Mouse (Mus musculus) heart, embryonic 16.5 days (tissue): ENCODE measurements around the gene Sptssb. TPM values are rescaled to one million over a fixed set of nuclear protein-coding genes. Genes with fewer than 3 reads are reported as not detected.

Experiments used
- ATAC-seq: fragments of 200-750 bp; cut with Nextera tagmentation; replicated peaks from 2 replicates; pipeline ENCODE4 v1.8.0; 2017; ENCODE audit warnings: moderate number of reproducible peaks; ENCODE audit not compliant: insufficient read depth, low FRiP score; ENCODE audit errors: extremely low read depth
- H3K27ac ChIP-seq: fragments of 300-500 bp; sonication (generic); 2 replicates; pipeline ENCODE4 v1.5.1; 2014; ENCODE audit warnings: mild to moderate bottlenecking, low read length, control low read depth, moderate library complexity
- H3K27me3 ChIP-seq: fragments of 300-500 bp; sonication (generic); 2 replicates; pipeline ENCODE4 v1.6.1; 2014; ENCODE audit warnings: low read length, mixed read lengths; ENCODE audit not compliant: control insufficient read depth, insufficient read depth
- H3K36me3 ChIP-seq: fragments of 300-500 bp; sonication (generic); 2 replicates; pipeline ENCODE4 v1.6.1; 2014; ENCODE audit not compliant: control insufficient read depth, insufficient read depth
- H3K4me1 ChIP-seq: fragments of 300-500 bp; sonication (generic); 2 replicates; pipeline ENCODE4 v1.6.1; 2014; ENCODE audit warnings: low read length, mixed read lengths; ENCODE audit not compliant: control insufficient read depth, insufficient read depth
- H3K4me2 ChIP-seq: fragments of 300-500 bp; sonication (generic); 2 replicates; pipeline ENCODE4 v1.6.1; 2014; ENCODE audit warnings: low read depth, mild to moderate bottlenecking, control low read depth, low read length
- H3K4me3 ChIP-seq: fragments of 300-500 bp; sonication (generic); 2 replicates; pipeline ENCODE4 v1.5.1; 2014; ENCODE audit warnings: mild to moderate bottlenecking, control low read depth, low read length
- H3K9ac ChIP-seq: fragments of 300-500 bp; sonication (generic); 2 replicates; pipeline ENCODE4 v1.6.1; 2014; ENCODE audit warnings: low read length, control low read depth
- H3K9me3 ChIP-seq: fragments of 300-500 bp; sonication (generic); replicated peaks from 2 replicates; pipeline ENCODE4 v1.6.1; 2016; ENCODE audit warnings: low read length; ENCODE audit not compliant: control insufficient read depth
- WGBS: fragments of 180-500 bp; shearing (Covaris S2); extraction: QIAGEN DNeasy Blood & Tissue Kit; methylation state at CpG from one replicate; pipeline ENCODE4 v1.1.7; 2014; 5-methylcytosine and 5-hydroxymethylcytosine counted together
- polyA plus RNA-seq: library from polyadenylated mRNA; unstranded; fragments of >200 nt; fragmentation: Nextera tagmentation; extraction: Ambion mirVana; gene quantifications from 2 replicates; pipeline ENCODE4 v1.2.1, GENCODE M21; 2015

Gene Sptssb
- polyA plus RNA-seq, 1 experiment from 2014 or later = 6.6 TPM

DNA sequence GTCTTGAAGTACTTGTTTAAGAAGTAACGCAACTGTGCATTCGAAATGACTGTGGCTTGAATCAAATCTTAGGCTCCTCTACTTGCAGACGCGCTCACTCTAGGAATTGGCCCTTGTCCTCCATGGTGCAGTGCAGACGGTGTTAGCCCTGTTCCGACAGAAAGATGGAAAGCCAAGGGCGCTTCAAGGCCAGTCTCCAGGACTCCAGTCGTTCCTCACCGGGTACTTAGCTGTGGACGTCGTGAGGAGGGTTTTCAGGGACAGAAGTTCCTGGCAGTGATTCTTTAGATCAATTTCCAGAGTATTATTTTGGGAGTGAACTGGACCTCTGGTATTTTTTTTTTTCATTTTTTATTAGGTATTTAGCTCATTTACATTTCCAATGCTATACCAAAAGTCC lies 35.8 kb upstream of the Sptssb start:
- ATAC-seq = no peak
- WGBS = 85% methylated on average over 11 of the region's 11 CpGs
- Histone ChIP-seq H3K36me3 (no peaks in the 10 kb centered on the region), H3K4me1 (no peaks in the 10 kb centered on the region), H3K9ac (no peak overlapping the region), H3K27me3 (no peaks in the 10 kb centered on the region), H3K27ac (no peak overlapping the region), H3K4me2 (no peak overlapping the region), H3K9me3 (no peaks in the 10 kb centered on the region), H3K4me3 (no peak overlapping the region)

DNA sequence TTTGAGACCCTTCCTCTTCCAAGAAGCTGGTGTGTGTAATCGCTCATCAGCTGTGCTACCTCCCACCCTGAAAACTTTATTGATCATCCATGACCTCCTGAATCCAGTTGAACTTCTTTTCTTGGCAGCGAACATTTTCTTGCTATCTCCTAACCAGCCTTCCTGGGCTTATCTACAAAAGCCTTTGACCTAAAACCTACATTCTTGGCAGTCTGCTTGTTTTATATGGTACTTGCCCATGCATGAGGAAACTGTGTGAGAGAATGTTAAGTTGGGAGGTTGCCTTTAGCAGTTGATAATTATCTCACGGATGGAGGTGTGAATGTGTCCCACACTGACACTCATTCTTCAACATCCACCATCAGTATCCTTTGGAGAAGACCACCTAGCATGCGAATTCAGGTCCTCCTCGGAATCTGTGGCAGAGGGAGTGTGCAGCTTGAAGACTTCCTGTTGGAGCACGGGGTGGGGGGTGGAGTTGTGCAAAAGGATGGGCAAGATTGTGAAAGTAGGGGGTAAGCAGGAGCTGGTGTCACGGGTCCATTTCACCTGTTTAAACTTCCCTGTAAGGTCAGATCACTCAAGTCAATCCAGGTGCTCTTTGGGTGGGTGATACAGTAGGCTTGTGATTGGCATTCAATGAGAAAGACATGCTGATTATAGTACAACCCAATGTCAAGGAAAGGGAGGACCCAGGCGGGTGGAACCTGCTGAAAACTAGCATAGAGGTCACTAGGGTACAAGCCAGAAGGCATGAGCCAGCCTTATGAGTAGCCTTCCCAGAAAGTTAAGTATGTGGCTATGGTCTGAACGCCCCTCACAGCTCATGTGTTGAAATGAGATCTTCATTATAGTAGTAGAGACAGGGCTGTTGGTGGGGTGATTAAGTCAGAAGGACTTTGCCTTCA lies 32.7 kb upstream of the Sptssb start:
- Histone ChIP-seq H3K9me3 (no peaks in the 10 kb centered on the region), H3K4me3 (no peak overlapping the region), H3K27me3 (no peaks in the 10 kb centered on the region), H3K27ac (no peak overlapping the region), H3K9ac (no peak overlapping the region), H3K4me1 (no peaks in the 10 kb centered on the region), H3K4me2 (no peak overlapping the region), H3K36me3 (no peaks in the 10 kb centered on the region)
- no peak for ATAC-seq
- WGBS = 65% methylated on average over 9 of the region's 9 CpGs

DNA sequence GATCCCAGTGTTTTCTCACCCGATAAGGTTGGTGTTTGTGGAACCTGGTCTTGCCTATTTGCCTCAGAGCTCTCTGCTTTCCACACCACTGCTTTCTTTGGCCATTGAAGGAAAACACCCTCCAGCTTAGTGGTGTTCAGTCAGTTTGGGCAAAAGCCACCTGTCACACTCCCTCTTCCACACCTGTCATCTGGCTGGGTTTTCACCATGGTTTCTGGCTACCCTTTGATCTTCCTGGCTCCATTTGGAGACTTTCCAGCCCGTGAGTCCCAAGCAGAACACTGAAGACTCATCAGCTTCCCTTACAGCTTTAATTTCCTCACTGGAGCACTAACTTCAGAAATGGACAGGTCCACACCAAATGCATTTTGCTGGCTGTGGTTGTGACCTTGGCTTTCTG lies 26.1 kb upstream of the Sptssb start:
- ATAC-seq = no peak
- Histone ChIP-seq H3K36me3 (no peaks in the 10 kb centered on the region), H3K27ac (no peak overlapping the region), H3K27me3 (peaks cover 4% of the 10 kb centered on the region; the same call in 1 of the 2 replicates), H3K4me1 (no peaks in the 10 kb centered on the region), H3K9ac (no peak overlapping the region), H3K9me3 (no peaks in the 10 kb centered on the region), H3K4me3 (no peak overlapping the region), H3K4me2 (no peak overlapping the region)
- WGBS = 71% methylated on average over 2 of the region's 2 CpGs

DNA sequence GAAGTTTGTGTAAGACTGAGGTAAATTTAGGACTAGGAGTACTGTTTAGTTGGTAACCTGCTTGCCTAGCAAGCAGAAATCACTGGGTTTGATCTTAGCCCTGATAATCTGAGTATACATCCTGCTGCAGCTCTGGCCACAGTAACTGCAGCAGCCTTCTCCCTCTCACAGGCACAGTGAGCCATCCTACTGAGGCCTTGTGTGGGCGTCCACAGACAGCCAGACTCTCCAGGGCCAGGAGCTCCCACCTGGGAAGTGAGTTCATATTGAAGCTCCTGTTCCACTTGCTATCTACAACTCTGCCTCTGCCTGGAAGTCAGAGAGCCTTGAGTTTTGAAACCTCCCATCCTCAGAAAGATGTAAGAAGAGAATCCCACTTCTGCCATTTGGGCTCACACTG lies 24.0 kb upstream of the Sptssb start:
- no peak for ATAC-seq
- 36% methylated on average over 1 of the region's 1 CpGs for WGBS
- Histone ChIP-seq H3K4me3 (no peak overlapping the region), H3K9ac (no peak overlapping the region), H3K36me3 (no peaks in the 10 kb centered on the region), H3K9me3 (no peaks in the 10 kb centered on the region), H3K27me3 (peaks cover 4% of the 10 kb centered on the region; the same call in 1 of the 2 replicates), H3K27ac (no peak overlapping the region), H3K4me1 (no peaks in the 10 kb centered on the region), H3K4me2 (no peak overlapping the region)

DNA sequence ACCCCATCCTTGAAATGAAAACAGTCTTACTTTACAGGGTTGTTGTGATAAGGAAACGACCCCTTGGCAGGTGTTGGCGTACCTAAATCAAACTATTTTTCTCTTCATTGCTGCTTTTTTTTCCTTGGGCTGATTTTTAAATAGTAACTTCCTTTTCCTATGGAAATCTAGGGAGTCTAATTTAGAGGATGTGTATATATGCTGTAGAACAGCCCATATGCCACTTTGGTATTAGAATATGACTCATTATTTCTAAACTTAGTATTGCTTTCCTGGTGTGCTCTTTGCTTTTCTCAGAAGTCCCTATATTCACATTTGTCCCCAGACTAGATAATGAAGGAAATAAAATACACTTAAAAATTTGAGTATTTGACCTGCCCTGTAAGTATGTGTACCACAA lies 17.8 kb upstream of the Sptssb start:
- Histone ChIP-seq H3K4me2 (no peak overlapping the region), H3K4me1 (no peaks in the 10 kb centered on the region), H3K27me3 (peaks cover 1% of the 10 kb centered on the region; the same call in 1 of the 2 replicates), H3K9me3 (no peaks in the 10 kb centered on the region), H3K4me3 (no peak overlapping the region), H3K36me3 (no peaks in the 10 kb centered on the region), H3K9ac (no peak overlapping the region), H3K27ac (no peak overlapping the region)
- no peak for ATAC-seq
- 75% methylated on average over 2 of the region's 2 CpGs for WGBS

DNA sequence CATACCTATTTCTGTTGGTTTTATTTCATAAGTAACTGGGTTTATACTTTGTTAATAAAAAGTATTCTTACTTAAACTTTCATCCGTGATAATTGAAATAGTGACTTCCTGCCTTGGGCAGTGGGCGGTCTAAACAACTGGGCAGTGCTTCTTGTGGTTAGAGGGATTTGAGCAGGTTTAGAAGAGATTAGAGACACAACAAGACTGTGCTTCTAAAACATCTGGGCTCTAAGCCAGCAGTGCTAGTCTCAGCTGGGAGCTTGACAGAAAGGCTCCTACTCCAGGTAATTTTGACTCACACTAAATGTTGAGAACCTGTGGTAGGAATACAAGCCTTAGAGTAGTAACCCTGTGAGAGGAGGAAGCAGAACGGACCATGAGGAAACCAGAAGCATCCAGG lies 15.0 kb upstream of the Sptssb start:
- ATAC-seq = no peak
- 66% methylated on average over 3 of the region's 3 CpGs for WGBS
- Histone ChIP-seq H3K27me3 (no peaks in the 10 kb centered on the region), H3K27ac (no peak overlapping the region), H3K4me3 (no peak overlapping the region), H3K4me2 (no peak overlapping the region), H3K9me3 (no peaks in the 10 kb centered on the region), H3K36me3 (no peaks in the 10 kb centered on the region), H3K4me1 (no peaks in the 10 kb centered on the region), H3K9ac (no peak overlapping the region)

DNA sequence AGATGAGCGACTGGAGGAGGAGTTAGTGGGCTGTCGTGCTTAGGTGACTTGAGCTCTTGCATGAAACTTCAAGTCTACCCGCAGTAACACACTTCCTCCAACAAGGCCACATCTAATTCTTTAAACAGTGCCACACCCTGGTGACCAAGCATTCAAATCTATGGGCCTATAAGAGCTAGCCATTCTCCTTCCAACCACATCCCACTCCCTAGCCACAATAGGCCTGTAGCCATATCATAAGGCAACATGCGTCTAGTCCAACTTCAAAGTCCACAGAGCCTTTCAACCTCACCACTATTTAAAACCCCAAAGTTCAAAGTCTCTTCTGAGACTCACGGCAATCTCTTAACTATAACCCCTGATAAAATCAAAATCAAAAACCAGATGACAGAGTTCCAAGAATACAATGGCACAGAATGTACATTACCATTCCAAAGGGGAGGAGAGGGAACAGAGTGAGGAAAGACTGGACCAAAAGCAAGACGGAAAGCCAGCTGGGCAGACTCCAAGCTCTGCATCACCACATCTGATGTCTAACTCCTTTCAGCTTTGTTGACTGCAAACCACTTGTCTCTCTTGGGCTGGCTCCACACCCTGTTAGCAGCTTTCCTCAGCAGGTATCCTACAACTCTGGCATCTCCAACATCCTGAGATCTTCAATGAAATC lies 13.1 kb upstream of the Sptssb start:
- H3K27me3 ChIP-seq = no peaks in the 10 kb centered on the region

DNA sequence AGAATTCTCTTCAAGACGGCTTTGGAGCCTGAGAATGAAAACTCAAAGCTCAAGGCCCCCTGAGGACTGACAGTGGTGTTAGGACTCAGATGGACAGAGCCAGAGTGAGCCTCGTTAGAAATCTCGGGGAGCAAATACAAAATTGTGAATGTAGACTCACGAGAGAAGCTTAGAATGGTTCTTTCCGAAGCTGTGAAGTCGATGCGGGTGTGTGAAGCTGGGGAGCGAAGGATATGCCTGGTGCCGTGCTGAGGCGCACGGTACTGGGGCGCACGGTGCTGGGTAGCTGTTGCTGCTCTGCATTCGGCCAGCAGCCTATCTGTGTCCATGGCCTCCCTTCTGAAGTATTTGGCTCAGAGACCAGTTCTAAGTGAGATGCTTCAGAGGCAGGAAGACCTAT lies 11.4 kb upstream of the Sptssb start:
- H3K27ac ChIP-seq = no peak overlapping the region
- no peak overlapping the region for H3K4me3 ChIP-seq
- no peaks in the 10 kb centered on the region for H3K36me3 ChIP-seq
- no peak overlapping the region for H3K9ac ChIP-seq
- ATAC-seq = no peak
- H3K4me1 ChIP-seq = no peaks in the 10 kb centered on the region
- 79% methylated on average over 14 of the region's 14 CpGs for WGBS
- no peaks in the 10 kb centered on the region for H3K27me3 ChIP-seq
- no peak overlapping the region for H3K4me2 ChIP-seq
- peaks cover 3% of the 10 kb centered on the region; the same call in 1 of the 2 replicates for H3K9me3 ChIP-seq

More for the DNA sequence above, 13.1 kb upstream of the Sptssb start:
- H3K4me3 ChIP-seq = no peak overlapping the region
- H3K4me2 ChIP-seq = no peak overlapping the region
- no peak overlapping the region for H3K9ac ChIP-seq
- H3K27ac ChIP-seq = no peak overlapping the region
- no peaks in the 10 kb centered on the region for H3K9me3 ChIP-seq
- no peaks in the 10 kb centered on the region for H3K36me3 ChIP-seq
- H3K4me1 ChIP-seq = no peaks in the 10 kb centered on the region
- no peak for ATAC-seq
- 69% methylated on average over 6 of the region's 6 CpGs for WGBS

DNA sequence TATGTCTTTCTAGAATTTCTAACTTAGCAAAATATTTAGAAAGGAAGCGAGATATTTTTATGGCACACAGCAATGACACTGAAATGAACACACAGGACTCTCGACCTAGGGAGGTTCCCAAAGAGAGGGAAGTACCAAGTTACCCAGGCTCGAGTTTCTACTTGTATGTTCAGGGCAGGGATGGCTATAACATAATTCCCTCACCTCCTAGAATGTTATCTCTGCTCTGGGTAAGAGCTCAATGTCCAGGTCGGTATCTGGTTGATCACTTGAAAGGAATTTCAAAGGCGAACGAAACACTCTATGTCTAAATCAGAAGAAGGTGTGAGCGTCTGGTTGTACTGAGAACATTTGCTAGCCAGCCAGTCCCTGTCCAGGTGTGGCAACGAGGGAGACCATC lies 10.0 kb upstream of the Sptssb start:
- H3K9me3 ChIP-seq = peaks cover 3% of the 10 kb centered on the region; the same call in 1 of the 2 replicates
- no peak overlapping the region for H3K4me2 ChIP-seq
- WGBS = 69% methylated on average over 8 of the region's 8 CpGs
- no peak overlapping the region for H3K9ac ChIP-seq
- no peaks in the 10 kb centered on the region for H3K36me3 ChIP-seq
- no peaks in the 10 kb centered on the region for H3K27me3 ChIP-seq
- no peak overlapping the region for H3K4me3 ChIP-seq
- ATAC-seq = no peak
- H3K27ac ChIP-seq = no peak overlapping the region
- H3K4me1 ChIP-seq = no peaks in the 10 kb centered on the region
